Mouse (Mus musculus): ENCODE results near the gene Dgkz.

The Dgkz gene

DNA sequence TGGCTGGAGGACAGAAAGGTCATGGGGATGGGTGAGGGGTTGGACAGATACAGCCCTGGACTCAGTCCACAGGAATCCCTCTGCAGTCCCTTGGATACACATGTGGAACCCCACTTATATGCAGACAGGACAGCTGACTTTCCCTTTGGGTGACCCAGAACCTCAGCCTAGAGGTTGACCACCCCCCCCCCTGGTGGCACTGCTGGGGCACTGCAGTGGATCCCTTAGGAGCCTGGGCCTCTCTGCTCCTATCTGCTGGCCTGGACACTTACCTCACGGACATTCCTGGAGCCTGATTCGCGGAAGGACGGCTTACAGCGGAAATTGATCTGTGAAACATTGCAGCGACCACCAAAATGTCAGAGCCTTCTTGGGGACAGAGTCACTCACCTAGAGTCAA is 33.3 kb downstream of the Dgkz start:
- no peak for TF ChIP-seq GATA4 (IDR thresholded peaks at IDR 0.05; ENCODE audit: insufficient replicate concordance, low read length)

DNA sequence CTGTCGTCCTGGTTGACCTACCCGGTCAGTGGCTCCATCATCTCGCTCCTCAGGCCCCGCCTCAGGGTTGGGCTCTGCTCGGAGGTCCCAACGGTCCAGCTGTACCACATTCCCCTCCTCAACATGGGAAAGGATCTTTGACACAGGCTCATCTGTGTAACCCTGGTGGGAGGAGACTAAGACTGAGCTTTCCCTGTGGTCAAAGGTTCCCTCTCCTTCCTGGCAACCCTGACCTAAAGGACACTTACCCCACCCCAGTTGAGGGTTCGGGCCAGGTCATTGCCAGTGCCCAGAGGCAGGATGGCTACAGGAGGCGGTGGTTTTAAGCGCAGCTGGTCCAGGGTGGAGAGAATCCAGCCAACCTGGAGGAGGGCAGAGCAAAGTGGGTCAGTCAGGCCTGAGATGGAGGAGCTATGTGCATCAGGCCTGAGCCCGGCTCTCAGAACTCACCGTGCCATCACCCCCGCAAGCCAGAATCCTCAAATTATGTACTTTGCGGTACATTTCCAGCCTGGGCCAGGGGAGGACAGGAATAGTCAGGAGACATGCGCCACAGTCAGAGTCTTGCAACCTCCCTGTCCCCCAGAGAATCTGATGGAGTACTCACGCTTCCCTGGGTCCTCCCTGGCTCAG is 36.2 kb downstream of the Dgkz start:
- no peak for TF ChIP-seq GATA4 (IDR thresholded peaks at IDR 0.05; ENCODE audit: insufficient replicate concordance, low read length)

DNA sequence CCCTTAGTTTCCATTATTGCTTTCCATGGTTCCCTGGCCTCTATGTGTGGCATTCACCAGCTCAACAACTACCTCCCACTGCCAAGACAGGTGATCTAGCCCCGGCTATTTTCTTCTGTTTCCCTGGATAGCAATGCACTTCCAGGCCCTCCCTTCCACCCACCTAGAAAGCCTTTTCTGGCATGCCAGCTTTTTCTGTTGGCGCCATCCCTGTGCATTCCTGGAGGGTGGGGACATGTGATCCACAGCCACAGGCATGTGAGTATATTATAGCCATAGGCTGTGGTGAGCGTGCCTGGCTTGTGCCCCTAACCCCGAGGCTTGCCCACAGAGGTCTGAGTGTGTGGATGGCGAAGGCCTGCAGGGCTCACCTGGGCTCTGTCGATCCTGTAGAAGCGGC is 39.5 kb downstream of the Dgkz start:
- no peak for TF ChIP-seq GATA4 (IDR thresholded peaks at IDR 0.05; ENCODE audit: insufficient replicate concordance, low read length)

DNA sequence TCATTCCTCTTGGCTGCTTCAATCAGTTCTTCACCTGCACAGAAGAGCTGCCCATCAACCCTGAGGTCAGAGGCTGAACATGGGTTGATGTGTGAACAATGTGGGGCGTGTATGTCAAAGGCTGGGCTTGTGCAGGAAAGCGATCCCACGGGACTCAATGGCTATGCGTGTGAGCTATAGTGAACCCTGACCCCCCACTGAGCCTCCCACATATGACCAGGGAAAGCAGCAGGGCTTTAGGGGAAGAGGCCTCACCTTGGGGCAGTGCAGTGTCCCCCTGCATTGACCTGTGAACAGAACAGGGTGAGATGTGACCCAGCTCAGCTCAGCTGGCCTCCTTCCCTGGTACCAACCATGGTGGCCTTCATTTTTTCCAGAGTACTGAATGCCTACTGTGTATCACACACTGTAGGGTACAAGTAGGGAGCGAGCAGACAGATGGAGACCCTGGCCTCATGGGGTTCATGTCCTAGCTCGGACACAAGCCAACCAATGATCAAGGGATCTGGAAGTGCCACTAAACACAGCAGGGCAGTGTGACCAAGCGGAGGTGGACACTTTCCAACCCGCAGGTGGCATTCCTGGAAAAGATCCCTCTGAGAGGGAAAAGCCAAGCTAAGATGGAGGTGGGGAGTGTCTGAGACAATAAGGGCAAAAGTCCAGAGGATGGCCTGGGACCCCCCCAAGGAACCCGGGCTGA is 40.7 kb downstream of the Dgkz start:
- no peak for TF ChIP-seq GATA4 (IDR thresholded peaks at IDR 0.05; ENCODE audit: insufficient replicate concordance, low read length)

DNA sequence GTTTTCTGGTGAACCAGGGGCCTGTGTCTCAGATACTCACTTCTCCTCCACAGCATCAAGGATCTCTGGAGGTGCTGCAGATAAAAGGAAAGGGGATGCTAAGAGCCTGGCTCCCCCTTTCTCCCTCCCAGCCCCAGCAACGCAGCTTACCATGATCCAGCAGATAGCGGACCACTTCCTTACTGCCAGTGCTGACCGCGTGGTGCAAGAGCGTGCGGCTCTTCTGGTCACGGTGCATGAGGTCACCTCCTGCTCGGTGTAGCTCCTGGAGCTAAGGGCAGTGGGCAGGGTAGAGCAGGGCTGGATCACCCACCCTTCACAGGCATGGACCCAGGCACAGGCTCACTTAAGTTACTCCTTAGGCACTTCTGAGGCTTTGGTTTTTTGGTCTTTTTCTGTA is 41.6 kb downstream of the Dgkz start:
- no peak for TF ChIP-seq GATA4 (IDR thresholded peaks at IDR 0.05; ENCODE audit: insufficient replicate concordance, low read length)

DNA sequence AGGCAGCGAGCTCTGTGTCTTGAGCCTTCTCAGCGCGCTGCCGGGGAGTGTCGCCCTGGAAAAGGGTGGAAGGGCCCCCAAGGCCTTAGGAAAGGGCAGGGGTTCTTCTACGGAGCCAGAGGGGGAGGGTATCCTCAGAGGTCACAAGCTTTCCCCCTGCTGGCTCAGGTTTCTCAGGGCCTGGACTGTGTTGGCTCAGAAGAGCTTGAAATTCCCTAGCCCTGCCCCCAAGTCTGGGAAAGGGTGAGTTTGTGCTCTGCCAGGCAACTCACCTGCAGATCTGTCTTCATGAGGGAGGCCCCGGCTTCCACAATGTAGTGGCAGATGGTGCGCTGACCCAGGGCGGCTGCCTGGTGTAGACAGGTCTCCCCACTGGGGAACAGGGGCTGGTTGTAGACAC is 42.2 kb downstream of the Dgkz start:
- TF ChIP-seq GATA4 (IDR thresholded peaks at IDR 0.05; ENCODE audit: insufficient replicate concordance, low read length): no peak

DNA sequence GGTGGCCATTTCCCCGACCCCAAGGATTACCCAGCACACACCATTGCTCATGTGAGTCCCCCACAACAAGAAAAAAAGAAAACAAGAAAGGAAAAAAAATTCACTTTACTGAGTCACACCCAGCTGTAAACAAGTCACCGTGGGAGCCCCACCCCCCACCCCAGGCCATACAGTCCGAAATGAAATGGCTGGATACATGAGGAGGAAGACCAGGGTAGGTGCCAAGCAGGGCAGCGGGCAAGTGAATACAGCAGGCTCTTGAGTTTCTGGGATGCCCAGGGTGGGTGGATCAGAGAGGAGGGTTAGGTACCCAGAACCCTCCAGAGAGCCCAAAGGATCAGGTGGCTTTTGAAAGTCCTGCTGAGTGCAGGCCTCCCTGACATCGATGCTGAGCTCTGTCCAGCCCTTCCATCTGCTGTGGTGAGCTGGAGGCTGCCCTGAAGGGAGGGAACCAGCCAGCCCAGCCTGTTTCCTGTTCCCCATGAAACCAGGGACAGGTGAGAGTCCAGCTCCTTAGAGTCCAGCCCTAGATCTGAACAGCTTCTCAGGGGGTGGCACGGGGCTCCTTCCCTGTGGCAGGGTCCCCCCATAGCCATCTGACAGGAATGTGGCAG is 42.8 kb downstream of the Dgkz start:
- no peak for TF ChIP-seq GATA4 (IDR thresholded peaks at IDR 0.05; ENCODE audit: insufficient replicate concordance, low read length)

DNA sequence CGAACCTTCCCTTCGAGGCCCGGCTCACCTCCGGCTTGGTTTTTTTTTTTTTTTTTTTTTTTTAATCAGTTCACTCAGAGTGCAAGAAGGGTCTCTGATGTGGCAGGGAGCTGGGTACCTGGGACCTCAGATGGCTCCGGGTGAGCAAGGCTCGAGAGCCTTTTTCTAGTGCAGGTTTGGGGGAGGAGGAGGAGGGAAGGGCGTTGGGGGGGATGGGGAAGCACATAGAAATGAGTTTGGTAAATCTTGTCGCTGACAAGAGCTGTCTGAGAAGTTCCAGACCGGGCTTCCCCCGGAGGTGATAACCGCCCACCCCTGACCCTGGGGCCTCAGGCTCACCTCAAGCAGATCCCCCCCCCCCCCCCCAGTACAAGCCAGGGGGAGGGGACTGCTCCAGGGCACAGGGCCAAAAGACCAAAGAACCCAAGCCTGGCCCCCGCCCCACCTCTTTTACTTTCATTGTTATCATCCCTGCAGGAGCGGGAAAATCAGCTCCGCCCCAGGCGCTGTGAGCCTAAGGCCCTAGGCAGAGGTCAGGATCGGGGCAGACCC is 43.4 kb downstream of the Dgkz start, which contains the start of gene Mdk:
Mdk (minus strand) TSS at position 138 of the 552 bp plus-strand sequence.
- TF ChIP-seq GATA4 (IDR thresholded peaks at IDR 0.05; ENCODE audit: insufficient replicate concordance, low read length): no peak

DNA sequence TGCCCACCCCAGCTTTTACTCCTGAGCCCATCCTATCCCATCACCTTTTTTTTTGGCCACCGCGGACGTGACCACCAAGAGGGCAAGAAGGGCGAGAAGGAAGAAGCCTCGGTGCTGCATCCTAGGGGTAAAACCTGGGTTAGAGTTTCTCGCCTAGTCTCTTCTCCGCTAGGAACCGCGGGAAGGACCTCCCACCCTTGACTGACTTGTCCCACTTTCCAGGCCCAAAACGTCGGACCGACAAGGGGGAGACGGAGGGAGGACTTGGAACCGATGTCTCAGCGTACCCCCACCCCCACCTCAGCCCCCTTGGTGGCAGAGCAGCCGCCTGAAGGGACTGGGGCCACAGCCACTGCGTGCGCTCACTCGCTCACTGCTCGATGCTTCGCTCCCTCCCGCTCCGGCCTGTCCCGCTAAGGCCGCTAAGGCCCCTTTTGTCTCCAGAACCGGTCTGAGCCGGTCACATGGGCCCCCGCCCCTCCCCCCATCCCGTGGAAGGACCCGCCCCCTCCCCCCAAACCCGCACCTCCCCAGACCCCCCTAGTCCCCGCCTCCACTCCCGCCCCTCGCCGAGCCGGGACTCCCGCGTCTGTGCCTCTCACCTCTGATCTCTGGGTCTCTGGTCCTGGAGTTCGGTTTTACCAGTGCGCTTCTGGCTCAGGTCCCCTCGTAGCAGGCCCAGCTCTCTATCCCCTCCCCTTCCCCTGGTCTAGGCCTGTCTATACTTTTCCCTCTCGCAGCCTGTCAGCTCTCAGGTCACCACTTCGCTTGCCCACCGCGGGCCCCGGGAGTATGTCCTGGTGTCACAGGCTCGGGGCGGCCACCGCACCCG is 44.1 kb downstream of the Dgkz start:
- no peak for TF ChIP-seq GATA4 (IDR thresholded peaks at IDR 0.05; ENCODE audit: insufficient replicate concordance, low read length)

DNA sequence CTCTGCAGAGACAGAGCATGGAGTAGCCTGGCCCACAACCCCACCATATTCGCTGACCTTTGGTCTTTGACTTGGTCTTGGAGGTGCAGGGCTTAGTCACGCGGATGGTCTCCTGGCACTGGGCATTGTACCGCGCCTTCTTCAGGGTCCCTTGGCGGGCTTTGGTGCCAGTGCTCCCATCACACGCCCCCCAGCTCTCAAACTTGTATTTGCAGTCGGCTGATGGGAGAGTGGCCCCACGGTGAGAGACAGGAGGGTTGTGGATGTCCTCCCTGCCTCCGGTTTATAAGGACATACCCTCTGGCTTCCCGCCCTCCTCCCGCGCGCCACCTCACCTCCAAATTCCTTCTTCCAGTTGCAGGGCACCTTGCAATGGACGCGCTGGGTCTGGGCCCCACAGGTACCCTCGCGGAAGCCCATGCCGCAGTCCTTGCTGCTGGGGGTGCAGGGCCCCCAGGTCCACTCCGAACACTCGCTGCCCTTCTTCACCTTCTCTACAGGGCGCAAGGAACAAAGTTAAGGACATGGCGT is 44.8 kb downstream of the Dgkz start:
- no peak for TF ChIP-seq GATA4 (IDR thresholded peaks at IDR 0.05; ENCODE audit: insufficient replicate concordance, low read length)

DNA sequence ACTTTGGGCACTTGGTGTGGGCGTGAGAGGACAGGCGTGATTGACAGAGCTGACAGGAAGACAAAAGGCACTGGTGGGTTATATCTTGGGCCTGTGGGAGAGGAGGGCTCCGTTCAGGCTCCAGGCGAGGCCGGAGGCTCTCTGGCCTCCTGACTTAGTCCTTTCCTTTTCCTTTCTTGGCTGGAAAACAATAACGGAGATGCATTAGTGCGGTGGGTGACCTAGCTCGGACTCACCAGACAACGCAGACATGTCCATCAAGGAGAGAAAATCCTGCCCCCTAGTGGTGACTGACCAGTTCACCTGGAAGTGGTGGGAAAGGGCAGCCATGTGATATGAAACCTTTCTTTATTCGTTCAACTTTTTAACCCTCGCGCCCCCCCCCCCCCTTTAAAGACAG is 45.7 kb downstream of the Dgkz start:
- no peak for TF ChIP-seq GATA4 (IDR thresholded peaks at IDR 0.05; ENCODE audit: insufficient replicate concordance, low read length)

DNA sequence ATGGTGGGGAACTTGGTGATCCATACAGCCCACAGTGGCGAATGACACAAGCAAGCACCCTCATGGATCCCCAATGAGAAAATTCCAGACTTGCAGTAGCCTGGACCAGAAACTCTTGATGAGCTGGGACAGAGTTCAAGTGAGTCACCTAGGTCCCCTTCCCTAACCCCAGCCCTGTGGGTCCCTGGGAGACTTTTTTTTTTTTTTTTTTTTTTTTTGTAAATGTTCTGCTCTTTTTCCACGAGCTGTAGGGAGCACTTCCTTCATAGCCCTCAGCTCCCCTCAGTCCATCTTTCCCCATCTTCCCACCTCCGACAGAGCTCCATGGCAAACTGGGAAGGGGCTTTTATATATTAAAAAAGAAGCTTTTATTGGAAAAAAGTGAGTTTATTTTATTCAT is 46.2 kb downstream of the Dgkz start:
- TF ChIP-seq GATA4 (IDR thresholded peaks at IDR 0.05; ENCODE audit: insufficient replicate concordance, low read length): no peak

DNA sequence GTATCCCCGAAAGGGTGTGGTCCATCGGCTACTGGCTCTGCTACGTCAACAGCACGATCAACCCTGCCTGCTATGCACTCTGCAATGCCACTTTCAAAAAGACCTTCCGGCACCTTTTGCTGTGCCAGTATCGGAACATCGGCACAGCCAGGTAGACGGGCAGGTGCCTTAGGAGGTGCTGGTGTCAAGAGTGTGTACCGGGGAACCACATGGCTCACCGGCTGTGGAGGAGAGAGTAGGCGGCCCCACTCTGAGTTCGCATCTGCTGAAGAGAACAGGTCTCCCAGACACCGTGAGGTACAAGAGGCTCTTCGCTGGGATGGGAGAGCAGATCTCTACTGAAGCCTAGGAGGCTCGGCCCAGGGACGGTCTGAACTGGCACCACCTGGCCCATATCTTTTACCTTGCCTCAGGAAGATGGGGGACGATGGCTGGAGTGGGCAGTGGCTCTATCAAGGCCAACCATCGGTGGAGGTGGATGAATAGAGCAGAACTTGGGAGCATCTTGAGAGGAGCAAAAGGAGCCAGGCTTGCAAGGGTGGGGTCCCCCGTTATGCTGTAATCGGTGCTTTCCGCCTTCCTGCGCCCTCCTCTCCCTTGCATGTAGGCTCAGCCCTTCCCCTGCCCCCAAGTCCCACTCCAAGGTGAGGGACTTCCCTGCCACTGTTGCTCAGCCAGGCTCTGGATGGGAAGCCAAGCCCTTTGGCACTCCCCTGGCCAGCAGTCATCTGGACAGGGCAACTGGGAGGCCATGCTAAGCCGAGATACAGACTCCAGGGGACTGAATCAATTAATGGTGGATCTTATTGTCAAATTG is 46.9 kb downstream of the Dgkz start:
- TF ChIP-seq GATA4 (IDR thresholded peaks at IDR 0.05; ENCODE audit: insufficient replicate concordance, low read length): no peak

DNA sequence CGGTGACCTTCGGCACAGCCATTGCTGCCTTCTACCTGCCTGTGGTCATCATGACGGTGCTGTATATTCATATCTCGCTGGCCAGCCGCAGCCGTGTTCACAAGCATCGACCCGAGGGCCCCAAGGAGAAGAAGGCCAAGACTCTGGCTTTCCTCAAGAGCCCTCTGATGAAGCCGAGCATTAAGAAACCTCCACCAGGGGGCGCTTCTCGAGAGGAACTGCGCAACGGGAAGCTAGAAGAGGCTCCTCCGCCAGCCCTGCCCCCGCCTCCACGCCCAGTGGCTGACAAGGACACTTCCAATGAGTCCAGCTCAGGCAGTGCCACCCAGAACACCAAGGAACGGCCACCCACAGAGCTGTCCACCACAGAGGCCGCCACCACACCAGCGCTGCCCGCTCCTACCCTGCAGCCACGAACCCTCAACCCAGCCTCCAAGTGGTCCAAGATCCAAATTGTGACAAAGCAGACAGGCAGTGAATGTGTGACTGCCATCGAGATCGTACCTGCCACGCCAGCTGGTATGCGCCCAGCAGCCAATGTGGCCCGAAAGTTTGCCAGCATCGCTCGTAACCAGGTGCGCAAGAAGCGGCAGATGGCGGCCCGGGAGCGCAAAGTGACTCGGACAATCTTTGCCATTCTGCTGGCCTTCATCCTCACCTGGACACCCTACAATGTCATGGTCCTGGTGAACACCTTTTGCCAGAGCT is 47.7 kb downstream of the Dgkz start:
- no peak for TF ChIP-seq GATA4 (IDR thresholded peaks at IDR 0.05; ENCODE audit: insufficient replicate concordance, low read length)

Data from liver, adult (tissue).